Mouse (Mus musculus) T-helper 17 cell (primary cell): ENCODE results near the gene Ccdc84.
"Not testable (repeated sequence)": the region's sequence is repeated elsewhere in the genome, so short reads cannot be mapped to it uniquely, and the experiment has no call there.

Source experiments
- in situ Hi-C, 2 experiments: fragments of 300-600 bp; cut with MboI, MseI; formaldehyde crosslinking; loops; 1 replicate in 1 of 2; 2 replicates in 1 of 2; pipeline ENCODE4 v1.15.1; 2025; ENCODE audit warnings: high pct_unique_total_duplicates in 2 of 2

The Ccdc84 gene

DNA sequence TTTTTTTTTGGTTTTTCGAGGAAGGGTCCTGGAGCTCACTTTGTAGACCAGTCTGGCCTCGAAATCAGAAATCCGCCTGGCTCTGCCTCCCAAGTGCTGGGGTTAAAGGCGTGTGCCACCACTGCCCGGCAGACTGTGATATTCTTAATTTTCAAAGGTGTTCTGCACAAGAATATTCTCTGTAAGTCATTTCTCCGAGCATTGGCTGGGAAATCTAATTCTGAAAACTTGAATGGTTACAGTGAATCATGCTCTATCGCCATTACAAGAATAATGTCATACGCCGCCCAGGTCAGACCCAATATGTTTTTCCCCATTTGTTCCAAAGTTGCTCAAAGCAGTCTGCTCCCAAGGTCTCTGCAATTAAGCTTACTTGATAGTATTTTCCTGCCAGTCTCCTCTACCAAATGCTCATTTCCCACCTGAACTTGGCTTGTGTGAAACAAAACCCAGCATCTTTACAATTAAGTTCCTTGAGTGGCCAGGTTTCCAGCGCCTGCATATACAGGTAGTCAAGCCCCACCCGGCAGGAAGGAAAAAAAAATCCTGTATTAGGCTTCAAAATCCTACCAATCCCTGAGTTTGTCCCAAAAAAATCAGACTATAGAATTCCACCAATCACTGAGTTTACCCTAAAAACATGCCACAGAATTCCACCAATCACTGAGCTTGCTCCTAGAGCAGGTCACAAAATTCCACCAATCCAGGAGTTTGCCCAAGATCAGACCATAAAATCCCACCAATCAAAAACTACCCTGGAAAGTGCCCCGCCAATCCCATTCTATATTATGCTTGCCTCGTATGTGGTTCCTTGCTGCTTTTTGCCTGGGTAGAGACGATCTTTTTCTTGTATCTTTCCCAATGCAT lies at the start of gene Ccdc84:
Gene Ccdc84 (minus strand): TSS at position 51 of the 867 bp plus-strand sequence.
- in situ Hi-C loops: loop anchor here in 1 of 2 experiments (25.0 kb wide), 1 partner anchor 1156 kb away; no protein-coding TSS in a partner anchor

GRCm38 (mm10) chr9:44461950-44462349 lies 43.6 kb upstream of the Ccdc84 start:
- in situ Hi-C loops: no loop called here

DNA sequence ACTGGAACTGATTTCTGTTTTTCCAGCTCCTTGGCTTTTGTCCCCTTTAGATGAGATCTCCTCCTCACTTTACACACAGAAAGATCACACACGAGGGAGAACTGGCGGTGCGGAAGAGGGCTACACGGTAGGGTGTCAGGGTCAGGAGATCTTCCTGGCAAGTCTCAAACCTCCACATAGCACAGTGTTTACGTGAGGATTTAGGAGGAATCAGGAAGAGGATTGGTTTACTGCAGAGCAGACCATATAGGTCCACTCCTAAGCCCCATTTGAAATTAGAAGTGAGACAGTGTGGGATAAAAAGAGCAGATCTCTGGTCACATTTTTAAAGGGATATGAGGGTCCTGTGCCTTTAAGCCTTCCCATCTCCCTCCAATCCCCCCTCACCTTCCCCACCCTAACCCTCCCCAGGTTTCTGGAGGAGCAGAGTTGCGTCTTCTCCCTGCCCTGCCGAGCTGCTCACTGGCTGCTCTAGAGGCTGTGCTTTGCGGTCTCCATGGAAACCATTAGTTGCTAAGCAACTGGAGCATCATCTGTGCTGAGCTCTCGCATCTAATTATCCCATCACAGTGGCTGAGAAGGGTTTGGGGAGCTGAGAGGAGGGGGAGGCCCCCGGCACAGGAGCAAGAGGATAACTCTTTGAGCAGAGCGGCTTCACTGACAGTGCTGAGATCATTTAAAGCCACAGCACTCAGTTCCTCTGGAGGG lies 38.8 kb upstream of the Ccdc84 start:
- in situ Hi-C loops: loop anchor here (5.0 to 10.0 kb wide), 2 partner anchors 45 to 228 kb away; no protein-coding TSS in a partner anchor

DNA sequence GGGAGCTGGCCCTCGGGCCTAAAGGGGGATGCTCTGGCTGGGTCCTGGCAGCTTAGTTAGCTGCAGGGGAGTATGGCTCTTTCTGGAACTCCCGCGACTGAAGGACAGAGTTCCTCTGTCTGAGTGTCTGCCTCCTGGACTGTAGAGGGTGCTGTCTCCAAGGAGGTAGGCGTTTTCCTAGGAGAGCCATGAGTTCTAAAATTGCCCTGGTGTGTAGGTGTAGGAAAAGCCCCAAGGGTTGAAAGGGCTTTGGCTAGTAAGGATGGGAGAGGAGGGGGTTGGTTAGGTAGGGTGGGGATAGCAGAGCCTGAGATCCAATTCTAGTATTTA lies 36.5 kb upstream of the Ccdc84 start, which contains the start of gene Upk2:
Gene Upk2 (minus strand): TSS at position 86 of the 330 bp plus-strand sequence.
- in situ Hi-C loops: loop anchor here (5.0 to 10.0 kb wide), 2 partner anchors 47 to 230 kb away; no protein-coding TSS in a partner anchor

- in situ Hi-C loops: loop anchor here in 1 of 2 experiments (5.0 to 10.0 kb wide), 2 partner anchors 48 to 230 kb away; no protein-coding TSS in a partner anchor
Measured at GRCm38 (mm10) chr9:44454132-44454890, 35.9 kb upstream of the Ccdc84 start.

- in situ Hi-C loops: loop anchor here in 1 of 2 experiments (5.0 to 10.0 kb wide), 2 partner anchors 52 to 234 kb away; no protein-coding TSS in a partner anchor
Measured at GRCm38 (mm10) chr9:44450387-44450786, 32.0 kb upstream of the Ccdc84 start.

DNA sequence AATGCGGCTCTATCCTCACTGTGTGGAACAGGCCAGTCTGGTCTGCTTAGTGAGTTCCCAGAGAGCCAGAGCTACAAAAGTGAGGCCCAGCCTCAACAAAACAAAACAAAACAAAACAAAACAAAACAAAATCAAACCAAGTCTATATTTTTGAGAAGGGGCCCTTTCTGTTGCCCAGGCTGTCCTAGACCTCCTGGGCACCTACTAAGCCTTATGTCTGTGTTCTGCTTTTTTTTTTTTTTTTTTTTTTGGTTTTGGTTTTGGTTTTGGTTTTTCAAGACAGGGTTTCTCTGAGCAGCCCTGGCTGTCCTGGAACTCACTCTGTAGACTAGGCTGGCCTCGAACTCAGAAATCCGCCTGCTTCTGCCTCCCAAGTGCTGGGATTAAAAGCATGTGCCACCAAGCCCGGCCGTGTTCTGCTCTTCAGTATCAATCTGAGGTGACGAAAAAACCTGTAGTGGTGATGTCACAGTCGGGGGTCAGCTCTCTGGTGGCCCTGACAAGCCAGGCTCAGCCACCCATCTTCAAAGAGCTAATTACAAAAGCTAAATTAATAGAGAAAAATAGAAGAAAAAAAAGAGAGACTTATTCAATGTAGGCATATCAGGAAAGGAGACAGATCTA lies 26.1 kb upstream of the Ccdc84 start:
- in situ Hi-C loops: not testable (repeated sequence)

DNA sequence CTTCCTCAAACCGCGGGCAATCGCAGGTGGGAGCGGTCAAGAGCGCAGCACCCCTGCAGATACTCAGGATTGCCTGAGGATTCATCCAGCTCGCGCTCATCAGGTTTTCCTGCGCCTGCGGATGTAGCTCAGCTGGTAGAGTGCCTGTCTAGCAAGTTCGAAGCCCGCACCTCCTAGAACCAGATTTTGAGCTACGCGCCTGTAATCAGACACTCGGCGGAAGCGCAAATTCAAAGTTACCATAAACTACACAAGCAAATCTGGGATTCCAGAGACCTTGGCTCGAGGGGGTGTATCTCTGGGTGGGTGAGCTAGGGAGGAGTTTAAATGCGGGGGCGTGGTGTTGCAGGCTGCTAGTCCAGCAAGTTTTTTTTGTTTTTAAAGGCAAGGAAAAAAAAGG lies 22.6 kb upstream of the Ccdc84 start, which contains the start of gene Foxr1:
Gene Foxr1 (minus strand): TSS at position 176 of the 400 bp plus-strand sequence.
- in situ Hi-C loops: no loop called here

- in situ Hi-C loops: no loop called here
Measured at GRCm38 (mm10) chr9:44435747-44436146, 17.4 kb upstream of the Ccdc84 start.

- in situ Hi-C loops: no loop called here
Measured at GRCm38 (mm10) chr9:44432577-44433185, 14.3 kb upstream of the Ccdc84 start.

- in situ Hi-C loops: loop anchor here in 1 of 2 experiments (25.0 kb wide), 1 partner anchor 1161 kb away; no protein-coding TSS in a partner anchor
Measured at GRCm38 (mm10) chr9:44423576-44423975, 5.2 kb upstream of the Ccdc84 start.

- in situ Hi-C loops: loop anchor here in 1 of 2 experiments (25.0 kb wide), 1 partner anchor 1158 kb away; no protein-coding TSS in a partner anchor
Measured at GRCm38 (mm10) chr9:44420280-44420898, 2.0 kb upstream of the Ccdc84 start.

GRCm38 (mm10) chr9:44419730-44420129 lies 1.4 kb upstream of the Ccdc84 start:
- in situ Hi-C loops: loop anchor here in 1 of 2 experiments (25.0 kb wide), 1 partner anchor 1157 kb away; no protein-coding TSS in a partner anchor

DNA sequence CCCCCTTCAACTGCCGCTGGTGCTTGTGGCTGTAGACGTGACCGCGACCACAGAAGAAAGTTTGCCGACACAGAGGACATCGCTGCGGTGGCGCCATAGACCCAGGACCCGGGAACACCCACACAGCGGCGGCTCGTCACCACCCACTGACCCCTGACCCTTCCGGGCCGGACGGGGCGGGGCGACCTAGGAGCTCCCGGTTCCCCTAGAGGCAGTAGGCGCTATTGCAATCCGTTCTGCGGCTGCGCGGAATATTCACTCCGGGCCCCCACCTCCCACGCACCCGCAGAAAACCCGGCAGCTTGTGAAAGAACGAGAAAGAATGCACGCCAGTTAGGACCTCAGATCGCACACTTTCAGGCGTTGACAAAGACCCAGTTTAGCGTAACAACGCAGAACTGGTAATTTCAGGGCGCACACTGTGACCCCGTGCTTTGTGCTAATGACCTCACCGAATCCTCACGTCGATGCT lies 441 bp downstream of the Ccdc84 start:
- in situ Hi-C loops: loop anchor here in 1 of 2 experiments (25.0 kb wide), 1 partner anchor 1156 kb away; no protein-coding TSS in a partner anchor

- in situ Hi-C loops: loop anchor here in 1 of 2 experiments (25.0 kb wide), 1 partner anchor 1155 kb away; no protein-coding TSS in a partner anchor
Measured at GRCm38 (mm10) chr9:44417156-44417891, 1.0 kb downstream of the Ccdc84 start.

GRCm38 (mm10) chr9:44412781-44413180 lies 5.6 kb downstream of the Ccdc84 start:
- in situ Hi-C loops: loop anchor here in 1 of 2 experiments (25.0 kb wide), 1 partner anchor 1150 kb away; no protein-coding TSS in a partner anchor

DNA sequence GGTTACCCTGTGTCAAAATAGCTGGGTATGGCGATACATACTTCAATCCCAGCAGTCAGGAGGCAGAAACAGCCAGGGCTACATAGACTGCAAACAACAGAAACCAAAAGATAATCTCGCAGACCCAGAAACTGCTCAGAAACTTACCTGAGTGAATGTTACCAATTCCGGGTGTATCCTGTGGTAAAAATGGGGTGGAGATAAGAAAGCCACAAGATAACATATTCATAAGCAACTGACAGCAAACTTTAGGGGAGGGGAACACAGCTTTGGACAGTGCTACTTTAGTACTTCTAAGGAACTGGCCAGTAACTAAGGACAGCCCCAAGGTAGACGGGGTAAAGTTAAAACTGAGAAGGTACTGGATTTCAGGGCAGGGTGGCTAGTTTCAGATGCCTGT lies 6.1 kb downstream of the Ccdc84 start:
- in situ Hi-C loops: loop anchor here in 1 of 2 experiments (25.0 kb wide), 1 partner anchor 1150 kb away; no protein-coding TSS in a partner anchor

DNA sequence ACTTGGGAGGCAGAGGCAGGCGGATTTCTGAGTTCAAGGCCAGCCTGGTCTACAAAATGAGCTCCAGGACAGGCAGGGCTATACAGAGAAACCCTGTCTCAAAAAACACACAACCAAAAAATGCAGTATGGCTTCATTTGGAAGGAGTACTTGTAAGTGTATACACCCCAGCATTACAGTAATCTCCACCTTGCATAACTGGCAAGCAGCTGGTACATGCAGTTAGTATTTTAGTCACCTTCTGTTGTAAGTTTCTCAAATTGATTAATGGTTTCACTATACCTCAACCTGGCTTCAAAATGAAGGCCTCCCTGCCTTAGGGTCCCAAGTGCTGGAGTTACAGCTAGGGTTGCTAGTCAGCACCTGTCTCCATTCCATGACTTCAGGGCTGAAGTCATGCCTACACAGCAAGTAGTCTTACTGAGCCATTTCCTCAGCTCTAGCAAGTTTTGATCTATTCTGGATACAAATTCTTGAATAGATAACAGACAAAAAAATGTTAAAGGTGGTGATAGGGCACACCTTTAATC lies 6.7 kb downstream of the Ccdc84 start:
- in situ Hi-C loops: loop anchor here in 1 of 2 experiments (25.0 kb wide), 1 partner anchor 1149 kb away; no protein-coding TSS in a partner anchor
